In the genomic region with DNA sequence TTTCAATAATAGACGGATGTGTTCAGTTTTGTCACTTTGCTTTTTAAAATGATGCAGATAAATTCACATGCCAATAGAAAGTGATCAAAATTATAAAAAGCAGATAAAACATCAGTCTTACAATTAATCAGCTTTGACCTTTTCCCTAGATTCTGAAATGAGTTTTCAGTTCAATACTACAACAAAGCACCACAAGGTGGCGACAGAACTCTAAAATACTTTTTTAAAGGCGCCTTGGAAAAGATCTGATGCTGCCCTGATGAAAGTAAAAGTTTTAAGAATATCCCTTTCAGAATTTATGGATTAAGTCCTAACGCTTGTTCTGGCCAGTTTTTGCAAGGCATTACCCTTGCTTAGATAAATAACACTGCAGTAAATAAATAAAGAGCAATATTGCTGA, we compare ENCODE assay signal across 9 mouse cellular contexts. TPM values are rescaled to one million over a fixed set of nuclear protein-coding genes. Genes with fewer than 3 reads are reported as not detected.
DNase-seq lines count a peak whose midpoint lies in the region; ATAC-seq and TF ChIP-seq lines count a peak whose summit lies in the region.
"Had no signal": no experiment of that assay in that cellular context is flagged by ENCODE, and none has a peak within 500 bp of the region (broad histone marks: within the 10 kb centered on the region; RNA-seq: fewer than 3 reads in every experiment).

No protein-coding gene starts in this region.

- no peak for ATAC-seq in hindbrain, embryonic 14.5 days (ENCODE audit: low FRiP score)
- ATAC-seq in liver, postnatal 0 days: no peak

- TF ChIP-seq EP300 in liver, postnatal 0 days (IDR thresholded peaks at IDR 0.05; ENCODE audit: low read depth): no peak

- peak overlapping the region; percentile 28; the same call in 1 of the 2 replicates for H3K4me3 ChIP-seq in embryonic facial prominence, embryonic 10.5 days
- no peak overlapping the region for H3K4me3 ChIP-seq in hindbrain, embryonic 14.5 days (replicated peaks; ENCODE audit: low read length)
- H3K4me3 ChIP-seq in liver, postnatal 0 days (ENCODE audit: low read depth, low read length): no peak overlapping the region
- H3K4me3 ChIP-seq: hindbrain, embryonic 15.5 days had no signal

- no peaks in the 10 kb centered on the region for H3K36me3 ChIP-seq in embryonic facial prominence, embryonic 10.5 days (replicated peaks)
- no peaks in the 10 kb centered on the region for H3K36me3 ChIP-seq in hindbrain, embryonic 14.5 days (replicated peaks; ENCODE audit: control insufficient read depth, insufficient read depth)
- H3K36me3 ChIP-seq in liver, postnatal 0 days (replicated peaks; ENCODE audit: insufficient read depth, low read length): no peaks in the 10 kb centered on the region
- H3K36me3 ChIP-seq: hindbrain, embryonic 15.5 days had no signal

- H3K9me3 ChIP-seq in embryonic facial prominence, embryonic 10.5 days: no peaks in the 10 kb centered on the region
- no peaks in the 10 kb centered on the region for H3K9me3 ChIP-seq in hindbrain, embryonic 14.5 days (ENCODE audit: control insufficient read depth, low read length)
- no peaks in the 10 kb centered on the region for H3K9me3 ChIP-seq in liver, postnatal 0 days (ENCODE audit: low read length)
- H3K9me3 ChIP-seq: hindbrain, embryonic 15.5 days had no signal

- no peaks in the 10 kb centered on the region for H3K27me3 ChIP-seq in embryonic facial prominence, embryonic 10.5 days (replicated peaks; ENCODE audit: low read depth, poor library complexity, severe bottlenecking)
- no peaks in the 10 kb centered on the region for H3K27me3 ChIP-seq in hindbrain, embryonic 14.5 days (ENCODE audit: control insufficient read depth, insufficient read depth, low read length)
- H3K27me3 ChIP-seq in liver, postnatal 0 days (ENCODE audit: insufficient read depth, low read length): no peaks in the 10 kb centered on the region
- H3K27me3 ChIP-seq: hindbrain, embryonic 15.5 days had no signal

- H3K4me1 ChIP-seq in embryonic facial prominence, embryonic 10.5 days: no peaks in the 10 kb centered on the region
- no peaks in the 10 kb centered on the region for H3K4me1 ChIP-seq in hindbrain, embryonic 14.5 days (replicated peaks; ENCODE audit: control insufficient read depth, insufficient read depth, low read length)
- no peaks in the 10 kb centered on the region for H3K4me1 ChIP-seq in liver, postnatal 0 days (ENCODE audit: insufficient read depth)
- H3K4me1 ChIP-seq: hindbrain, embryonic 15.5 days had no signal

- WGBS in embryonic facial prominence, embryonic 10.5 days: 3% methylated on average over 4 of the region's 4 CpGs
- 2% methylated on average over 4 of the region's 4 CpGs for WGBS in hindbrain, embryonic 14.5 days
- WGBS in liver, postnatal 0 days (ENCODE audit: insufficient replicate concordance): 5% methylated on average over 4 of the region's 4 CpGs

- no peak overlapping the region for H3K9ac ChIP-seq in hindbrain, embryonic 14.5 days
- no peak overlapping the region for H3K9ac ChIP-seq in liver, postnatal 0 days (replicated peaks)
- H3K9ac ChIP-seq: hindbrain, embryonic 15.5 days had no signal

- 0 out of 2 replicates have a peak overlapping the region, but pooled peaks have one; percentile 10 for H3K4me2 ChIP-seq in hindbrain, embryonic 14.5 days (replicated peaks)
- no peak overlapping the region for H3K4me2 ChIP-seq in liver, postnatal 0 days (ENCODE audit: low read depth, low read length)
- H3K4me2 ChIP-seq: hindbrain, embryonic 15.5 days had no signal

- DNase-seq in adrenal gland, adult 18-20 months (ENCODE audit: low spot score in 2 of 2): peak; percentile 44 to 59
- no peak for DNase-seq in adrenal gland, postnatal 4 days (ENCODE audit: low spot score in 2 of 2)
- peak; percentile 9 to 12 for DNase-seq in urinary bladder, adult 18-20 months (ENCODE audit: low spot score in 2 of 2)
- DNase-seq in urinary bladder, postnatal 4 days (ENCODE audit: low spot score in 2 of 2): no peak
- DNase-seq in embryonic facial prominence, embryonic 10.5 days (ENCODE audit: low spot score): peak; percentile 27
- DNase-seq in hindbrain, embryonic 14.5 days (ENCODE audit: low spot score): peak; percentile 89
- DNase-seq in liver, postnatal 0 days: peak; percentile 33
- peak; percentile 71 for DNase-seq in retina, postnatal 1 day

- TF ChIP-seq CTCF in liver, postnatal 0 days (IDR thresholded peaks at IDR 0.05; ENCODE audit: low read depth): peak; percentile 70

- peak overlapping the region; percentile 19; the same call in 1 of the 2 replicates for H3K27ac ChIP-seq in embryonic facial prominence, embryonic 10.5 days (replicated peaks)
- no peak overlapping the region for H3K27ac ChIP-seq in hindbrain, embryonic 14.5 days
- no peak overlapping the region for H3K27ac ChIP-seq in liver, postnatal 0 days (ENCODE audit: low read depth)
- H3K27ac ChIP-seq: hindbrain, embryonic 15.5 days had no signal

RNA-seq across cellular contexts. Expression of gene Zfp638, which starts 12.9 kb away (rescaled TPM):
- 10 to 100 TPM; 91.0 to 95.9 TPM for total RNA-seq in adrenal gland, adult 18-20 months (2021)
- 100 to 1,000 TPM in 1 of 2 experiments, 10 to 100 TPM in 1; 99.9 to 101 TPM for total RNA-seq in adrenal gland, postnatal 4 days (2021)
- polyA plus RNA-seq in embryonic facial prominence, embryonic 10.5 days (2016; fragmentation: Nextera tagmentation; extraction: Ambion mirVana): 69.8 and 71.0 TPM in 2 replicates
- polyA plus RNA-seq in hindbrain, embryonic 14.5 days (2014; fragmentation: Nextera tagmentation; extraction: Ambion mirVana): 96.5 and 97.4 TPM in 2 replicates
- polyA plus RNA-seq in liver, postnatal 0 days (2015; fragmentation: Nextera tagmentation; extraction: Ambion mirVana): 12.0 and 12.5 TPM in 2 replicates

RNA-seq across cellular contexts. Expression of gene Paip2b, which starts 48.3 kb away (rescaled TPM):
- total RNA-seq in adrenal gland, adult 18-20 months (2021): 10 to 100 TPM; 33.8 to 38.2 TPM
- 10 to 100 TPM; 32.5 to 36.2 TPM for total RNA-seq in adrenal gland, postnatal 4 days (2021)
- polyA plus RNA-seq in embryonic facial prominence, embryonic 10.5 days (2016; fragmentation: Nextera tagmentation; extraction: Ambion mirVana): 19.3 and 19.4 TPM in 2 replicates
- polyA plus RNA-seq in hindbrain, embryonic 14.5 days (2014; fragmentation: Nextera tagmentation; extraction: Ambion mirVana): 22.1 and 28.3 TPM in 2 replicates
- 2.9 and 3.7 TPM in 2 replicates for polyA plus RNA-seq in liver, postnatal 0 days (2015; fragmentation: Nextera tagmentation; extraction: Ambion mirVana)

Comparison
In these comparisons a context has a peak if more than half of its experiments do, and no peak if none do; other contexts are left out.
1. DNase-seq: peak in adrenal gland, adult 18-20 months (2 of 2), urinary bladder, adult 18-20 months (2 of 2), embryonic facial prominence, embryonic 10.5 days (single experiment), hindbrain, embryonic 14.5 days (single experiment), liver, postnatal 0 days (single experiment) and retina, postnatal 1 day (single experiment); none in adrenal gland, postnatal 4 days (0 of 2) and urinary bladder, postnatal 4 days (0 of 2).